13 mouse cellular contexts compared by ENCODE assay signal in genomic region chr5:65489830-65490229, GRCm38 (mm10). TPM values are rescaled to one million over a fixed set of nuclear protein-coding genes. Genes with fewer than 3 reads are reported as not detected.
DNase-seq lines count a peak whose midpoint lies in the region; ATAC-seq and TF ChIP-seq lines count a peak whose summit lies in the region.
"Had no signal": no experiment of that assay in that cellular context is flagged by ENCODE, and none has a peak within 500 bp of the region (broad histone marks: within the 10 kb centered on the region; RNA-seq: fewer than 3 reads in every experiment).

No protein-coding gene starts in this region.

- peaks cover 7% of the 10 kb centered on the region; the same call in 1 of the 2 replicates for H3K4me1 ChIP-seq in spleen, adult 2 months (ENCODE audit: control insufficient read depth, insufficient read depth, insufficient read length)
- H3K4me1 ChIP-seq in intestine, postnatal 0 days (replicated peaks; ENCODE audit: control insufficient read depth, insufficient read depth, low read length) = no peaks in the 10 kb centered on the region

- WGBS in spleen, adult 2 months = 24% methylated on average over 4 of the region's 4 CpGs
- 75% methylated on average over 4 of the region's 4 CpGs for whole genome bisulfite sequencing in intestine, postnatal 0 days

- no peak overlapping the region for H3K4me2 ChIP-seq in intestine, postnatal 0 days (replicated peaks; ENCODE audit: low read depth)

- peaks cover 3% of the 10 kb centered on the region; the same call in 1 of the 2 replicates for H3K36me3 ChIP-seq in spleen, adult 2 months (ENCODE audit: control insufficient read depth, insufficient read depth, low read length)
- H3K36me3 ChIP-seq in intestine, postnatal 0 days (ENCODE audit: control insufficient read depth, insufficient read depth) = no peaks in the 10 kb centered on the region

- TF ChIP-seq POLR2A in spleen, adult 2 months (IDR thresholded peaks at IDR 0.05; ENCODE audit: low read depth, low read length) = no peak

- peak; percentile 51 for DNase-seq in gastrocnemius, adult 18-20 months (ENCODE audit: low spot score)
- DNase-seq in gastrocnemius, postnatal 10 days = no peak
- no peak for DNase-seq in spleen, adult 2 months (ENCODE audit: low read depth in 1 of 2, low spot score in 2 of 2)
- DNase-seq in spleen, adult 12 weeks (ENCODE audit: low spot score) = no peak
- DNase-seq in ovary, adult 18-20 months (ENCODE audit: low spot score) = no peak
- no peak for DNase-seq in c-Kit-positive CD71-positive TER-119-positive erythroid progenitor cells, embryonic 14.5 days (ENCODE audit: low spot score)
- DNase-seq: adrenal gland, postnatal 10 days; embryo, embryonic 11 days had no signal

- H3K9ac ChIP-seq in intestine, postnatal 0 days (ENCODE audit: low read depth, low read length) = no peak overlapping the region

- peak overlapping the region; percentile 92 for H3K27ac ChIP-seq in spleen, adult 2 months (ENCODE audit: insufficient read depth, low read length)
- H3K27ac ChIP-seq in intestine, postnatal 0 days (ENCODE audit: low read depth, low read length) = no peak overlapping the region
- H3K27ac ChIP-seq: macrophage had no signal

- ATAC-seq in hematopoietic stem cell, adult 5-6 weeks (replicated peaks in 1 of 2; ENCODE audit: insufficient read depth in 1 of 2, low FRiP score in 2 of 2, low TSS enrichment in 1 of 2, low read depth in 1 of 2, poor library complexity in 2 of 2, severe bottlenecking in 2 of 2) = peak; percentile 40 to 44
- no peak for ATAC-seq in intestine, postnatal 0 days
- ATAC-seq: forebrain, embryonic 16.5 days had no signal

- H3K4me3 ChIP-seq in spleen, adult 2 months (ENCODE audit: extremely low read depth, insufficient read depth, insufficient read length) = peak overlapping the region; percentile 16; the same call in 1 of the 2 replicates
- no peak overlapping the region for H3K4me3 ChIP-seq in intestine, postnatal 0 days (ENCODE audit: low read depth, low read length)

- TF ChIP-seq CTCF in spleen, adult 2 months (IDR thresholded peaks at IDR 0.05; ENCODE audit: extremely low read depth, insufficient read depth, insufficient read length, insufficient replicate concordance) = no peak
- TF ChIP-seq CTCF in intestine, postnatal 0 days (IDR thresholded peaks at IDR 0.05; ENCODE audit: low read depth) = no peak

- H3K27me3 ChIP-seq in spleen, adult 2 months (ENCODE audit: control insufficient read depth, insufficient read depth, low read length) = no peaks in the 10 kb centered on the region
- H3K27me3 ChIP-seq in intestine, postnatal 0 days (replicated peaks; ENCODE audit: control insufficient read depth, insufficient read depth, low read length) = no peaks in the 10 kb centered on the region

- no peaks in the 10 kb centered on the region for H3K9me3 ChIP-seq in intestine, postnatal 0 days (ENCODE audit: control insufficient read depth)

RNA-seq across cellular contexts. Expression of gene Gm43552, which starts 2.8 kb away (rescaled TPM):
- total RNA-seq in gastrocnemius, adult 18-20 months (2021) = not detected
- 1 to 10 TPM; 1.3 to 3.7 TPM for total RNA-seq in gastrocnemius, postnatal 10 days (2021)
- polyA plus RNA-seq in spleen, adult 2 months (2012; rRNA removed) = not detected in 2 replicates
- not detected in 2 replicates for total RNA-seq in hematopoietic stem cell, adult 5-6 weeks (2017)
- not detected in 2 replicates for polyA plus RNA-seq in intestine, postnatal 0 days (2015; fragmentation: Nextera tagmentation; extraction: Ambion mirVana)
- total RNA-seq: adrenal gland, postnatal 10 days had no signal
- polyA plus RNA-seq: forebrain, embryonic 16.5 days; macrophage; stomach, embryonic 16.5 days had no signal

RNA-seq across cellular contexts. Expression of gene Smim14, which starts 47.2 kb away (rescaled TPM):
- 10 to 100 TPM; 29.6 to 39.0 TPM for total RNA-seq in gastrocnemius, adult 18-20 months (2021)
- 10 to 100 TPM; 45.5 to 49.0 TPM for total RNA-seq in gastrocnemius, postnatal 10 days (2021)
- 120 and 164 TPM in 2 replicates for polyA plus RNA-seq in spleen, adult 2 months (2012; rRNA removed)
- 104 and 132 TPM in 2 replicates for total RNA-seq in hematopoietic stem cell, adult 5-6 weeks (2017)
- 250 and 257 TPM in 2 replicates for polyA plus RNA-seq in intestine, postnatal 0 days (2015; fragmentation: Nextera tagmentation; extraction: Ambion mirVana)

RNA-seq across cellular contexts. Expression of gene Ube2k, which starts 47.2 kb away (rescaled TPM):
- 10 to 100 TPM; 61.4 to 72.0 TPM for total RNA-seq in gastrocnemius, adult 18-20 months (2021)
- total RNA-seq in gastrocnemius, postnatal 10 days (2021) = 10 to 100 TPM; 76.8 to 81.2 TPM
- polyA plus RNA-seq in spleen, adult 2 months (2012; rRNA removed) = 9.7 and 11.7 TPM in 2 replicates
- total RNA-seq in hematopoietic stem cell, adult 5-6 weeks (2017) = 28.9 and 79.7 TPM in 2 replicates
- 102 and 111 TPM in 2 replicates for polyA plus RNA-seq in intestine, postnatal 0 days (2015; fragmentation: Nextera tagmentation; extraction: Ambion mirVana)

RNA-seq across cellular contexts. Expression of gene Ugdh, which starts 54.1 kb away (rescaled TPM):
- 10 to 100 TPM in 1 of 2 experiments, 1 to 10 TPM in 1; 6.9 to 13.1 TPM for total RNA-seq in gastrocnemius, adult 18-20 months (2021)
- 10 to 100 TPM; 20.7 to 24.6 TPM for total RNA-seq in gastrocnemius, postnatal 10 days (2021)
- polyA plus RNA-seq in spleen, adult 2 months (2012; rRNA removed) = 3.8 and 4.5 TPM in 2 replicates
- 24.6 and 41.0 TPM in 2 replicates for total RNA-seq in hematopoietic stem cell, adult 5-6 weeks (2017)
- 298 and 303 TPM in 2 replicates for polyA plus RNA-seq in intestine, postnatal 0 days (2015; fragmentation: Nextera tagmentation; extraction: Ambion mirVana)
